Mouse (Mus musculus) spleen, adult 18-20 months (tissue): ENCODE data around the gene Ubox5.
A peak's percentile ranks its signal among the peaks of the same experiment; 100 is the strongest.
"Not testable (repeated sequence)": the region's sequence is repeated elsewhere in the genome, so short reads cannot be mapped to it uniquely, and the experiment has no call there.

Experiments
- DNase-seq, 2 experiments: peaks; one replicate each; pipeline ENCODE4 v3.0.0; 2022; ENCODE audit warnings: mixed read lengths in 2 of 2

Gene Ubox5

GRCm38 (mm10) chr2:130576564-130576963, 53.3 kb downstream of the Ubox5 start:
- not testable (repeated sequence) for DNase-seq

- DNase-seq, result no peak
Observed at GRCm38 (mm10) chr2:130575873-130576272, 54.0 kb downstream of the Ubox5 start, which contains the start of gene Oxt. TSS of gene Oxt (plus strand) at chr2:130576173.

GRCm38 (mm10) chr2:130574960-130575359, 54.9 kb downstream of the Ubox5 start:
- no peak for DNase-seq

- DNase-seq, result no peak
Observed at GRCm38 (mm10) chr2:130569926-130570325, 59.9 kb downstream of the Ubox5 start.

GRCm38 (mm10) chr2:130568921-130569320, 60.9 kb downstream of the Ubox5 start:
- DNase-seq, result no peak

GRCm38 (mm10) chr2:130564983-130565382, 64.9 kb downstream of the Ubox5 start:
- no peak for DNase-seq

- no peak for DNase-seq
Observed at GRCm38 (mm10) chr2:130564063-130564462, 65.8 kb downstream of the Ubox5 start.

- DNase-seq, result peak; percentile 86 to 87
Observed at GRCm38 (mm10) chr2:130563212-130564055, 66.4 kb downstream of the Ubox5 start, which contains the start of gene Mrps26. TSS of gene Mrps26 (plus strand) at chr2:130563742.

- DNase-seq, result no peak
Observed at GRCm38 (mm10) chr2:130558015-130558414, 71.8 kb downstream of the Ubox5 start.

- no peak for DNase-seq
Observed at GRCm38 (mm10) chr2:130557462-130557861, 72.4 kb downstream of the Ubox5 start.

- DNase-seq, result no peak
Observed at GRCm38 (mm10) chr2:130556292-130556691, 73.5 kb downstream of the Ubox5 start.

GRCm38 (mm10) chr2:130554841-130555240, 75.0 kb downstream of the Ubox5 start:
- no peak for DNase-seq

GRCm38 (mm10) chr2:130546957-130547356, 82.9 kb downstream of the Ubox5 start:
- DNase-seq, result no peak

GRCm38 (mm10) chr2:130540266-130540665, 89.6 kb downstream of the Ubox5 start:
- DNase-seq, result peak in 1 of 2 experiments; percentile 13
